Mouse (Mus musculus) embryonic fibroblast, embryonic 13.5 days (primary cell): ENCODE data around the gene Hdc. TPM values are rescaled to one million over a fixed set of nuclear protein-coding genes. Genes with fewer than 3 reads are reported as not detected.

ENCODE experiments used
- H3K27ac ChIP-seq: 2 replicates; pipeline ENCODE4 v1.5.1; 2012; ENCODE audit warnings: low read length, control low read depth, inconsistent platforms; ENCODE audit not compliant: insufficient read depth
- H3K4me1 ChIP-seq: 2 replicates; pipeline ENCODE4 v1.6.1; 2011; ENCODE audit warnings: low read length; ENCODE audit not compliant: control insufficient read depth, insufficient read depth
- H3K4me3 ChIP-seq: 2 replicates; pipeline ENCODE4 v1.5.1; 2011; ENCODE audit warnings: mild to moderate bottlenecking, control low read depth, low read length; ENCODE audit not compliant: insufficient read depth
- CTCF ChIP-seq: IDR thresholded peaks from 2 replicates; pipeline ENCODE4 v1.5.1; 2011; ENCODE audit warnings: mild to moderate bottlenecking, control low read depth, low read length, moderate library complexity, borderline replicate concordance; ENCODE audit not compliant: insufficient read depth
- POLR2A ChIP-seq: IDR thresholded peaks from 2 replicates; pipeline ENCODE4 v1.6.1; 2011; ENCODE audit warnings: low read depth, mild to moderate bottlenecking, control low read depth, low read length, moderate library complexity
- polyA plus RNA-seq: library from polyadenylated mRNA; stranded (reverse); fragments of >200 nt; gene quantifications from 2 replicates; pipeline ENCODE4 v1.2.4, GENCODE M21; 2011; ENCODE audit warnings: low read depth; ENCODE audit not compliant: missing spikeins, insufficient read length

Gene Hdc
- polyA plus RNA-seq, 1 experiment, result not detected

DNA sequence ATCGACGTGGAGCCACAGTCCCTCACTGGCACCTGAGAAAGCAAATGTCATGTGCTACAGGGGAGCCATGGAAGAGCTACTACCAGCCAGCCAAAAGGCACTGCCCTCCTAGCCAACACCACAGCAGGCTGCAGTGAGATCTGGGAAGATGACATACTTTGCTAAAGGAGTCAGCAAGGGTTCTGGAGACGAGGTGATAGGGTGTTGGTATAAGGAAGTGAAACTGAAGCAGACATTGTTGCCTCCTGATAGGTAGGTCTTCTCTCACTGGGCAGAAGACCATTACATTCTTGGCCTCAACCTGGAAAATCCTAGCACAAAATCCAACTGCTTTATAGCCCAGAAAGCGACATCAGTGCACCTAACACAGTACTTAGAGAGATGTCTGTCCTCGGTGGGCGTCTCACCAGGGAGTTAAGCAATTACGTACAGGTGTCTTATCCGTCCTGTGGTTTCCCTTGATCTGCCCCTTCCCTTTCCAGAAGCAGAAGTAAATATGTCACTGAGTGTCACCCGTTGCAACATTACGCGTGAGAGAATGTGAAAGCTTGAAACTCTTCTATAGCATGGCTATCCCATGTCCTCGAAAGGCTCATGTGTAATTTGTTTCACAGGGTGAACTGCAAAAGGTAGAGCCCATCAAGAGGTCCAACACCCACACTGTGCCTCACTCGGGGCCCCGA, 17.0 kb downstream of the Hdc start:
- Histone ChIP-seq H3K4me3 (no peak overlapping the region), H3K27ac (no peak overlapping the region), H3K4me1 (no peaks in the 10 kb centered on the region)
- TF ChIP-seq CTCF (no peak), POLR2A (no peak)

DNA sequence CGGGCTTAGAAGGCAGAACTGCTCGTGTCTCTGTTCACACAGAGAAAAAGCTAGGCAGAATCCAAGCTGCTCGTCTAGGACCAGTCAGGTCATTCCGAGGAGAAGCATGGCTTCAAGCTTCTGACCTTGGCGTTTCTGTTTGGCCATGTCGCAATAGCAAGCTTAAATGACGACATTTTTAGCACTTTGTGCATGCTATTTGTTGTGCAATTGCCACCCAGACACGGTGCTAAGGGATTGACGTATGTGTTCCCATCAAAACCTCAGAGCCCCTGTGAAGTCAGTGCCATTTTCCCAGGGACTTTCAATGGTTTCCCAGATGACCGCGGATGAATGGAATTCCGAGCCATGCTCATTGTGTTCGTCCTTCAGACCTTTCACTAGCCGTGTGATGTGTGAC, 18.6 kb downstream of the Hdc start:
- Histone ChIP-seq H3K4me1 (no peaks in the 10 kb centered on the region), H3K27ac (no peak overlapping the region), H3K4me3 (no peak overlapping the region)
- no peak for TF ChIP-seq POLR2A
- TF ChIP-seq CTCF, result no peak

DNA sequence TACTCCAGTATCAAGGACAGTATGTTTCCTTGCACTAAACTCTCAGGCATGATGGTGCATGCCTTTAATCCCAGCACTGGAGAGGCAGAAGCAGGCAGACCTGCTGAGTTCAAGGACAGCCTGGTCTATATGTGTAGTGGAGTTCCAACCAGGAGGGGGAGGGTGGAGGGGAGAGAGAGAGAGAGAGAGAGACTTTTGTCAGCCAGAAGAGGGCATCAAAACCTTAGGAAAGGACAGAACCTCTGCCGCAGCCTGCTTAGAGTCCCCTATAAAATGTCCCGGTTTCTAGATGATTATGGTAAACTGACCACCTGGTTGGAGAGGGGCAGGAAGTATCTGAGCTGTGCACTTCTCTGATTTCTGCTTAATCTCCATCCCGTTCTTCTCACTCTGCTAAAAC, 20.1 kb downstream of the Hdc start:
- Histone ChIP-seq H3K4me1 (no peaks in the 10 kb centered on the region), H3K27ac (no peak overlapping the region), H3K4me3 (no peak overlapping the region)
- TF ChIP-seq POLR2A, result no peak
- no peak for TF ChIP-seq CTCF

DNA sequence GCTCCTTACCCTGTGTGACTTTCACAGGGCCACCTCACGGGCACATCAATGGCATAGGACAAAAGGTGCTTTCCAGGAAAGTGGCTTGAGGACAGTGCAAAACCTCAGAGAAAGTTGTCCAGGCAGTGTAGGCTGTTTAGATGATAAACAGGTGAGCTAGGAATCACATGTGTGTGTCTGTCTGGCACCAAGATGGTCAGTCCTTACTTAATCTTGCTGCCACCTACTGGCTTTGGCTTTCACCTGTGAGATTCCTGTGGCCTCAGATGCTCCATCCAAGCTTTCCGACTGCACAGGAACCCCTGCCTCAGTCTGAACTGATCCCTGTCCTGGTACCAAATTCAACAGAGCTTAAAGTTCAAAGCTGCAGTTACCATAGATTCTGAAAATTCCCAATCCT, 20.7 kb downstream of the Hdc start:
- no peak overlapping the region for H3K4me3 ChIP-seq
- no peak overlapping the region for H3K27ac ChIP-seq
- TF ChIP-seq CTCF (no peak), POLR2A (no peak)
- H3K4me1 ChIP-seq, result no peaks in the 10 kb centered on the region

DNA sequence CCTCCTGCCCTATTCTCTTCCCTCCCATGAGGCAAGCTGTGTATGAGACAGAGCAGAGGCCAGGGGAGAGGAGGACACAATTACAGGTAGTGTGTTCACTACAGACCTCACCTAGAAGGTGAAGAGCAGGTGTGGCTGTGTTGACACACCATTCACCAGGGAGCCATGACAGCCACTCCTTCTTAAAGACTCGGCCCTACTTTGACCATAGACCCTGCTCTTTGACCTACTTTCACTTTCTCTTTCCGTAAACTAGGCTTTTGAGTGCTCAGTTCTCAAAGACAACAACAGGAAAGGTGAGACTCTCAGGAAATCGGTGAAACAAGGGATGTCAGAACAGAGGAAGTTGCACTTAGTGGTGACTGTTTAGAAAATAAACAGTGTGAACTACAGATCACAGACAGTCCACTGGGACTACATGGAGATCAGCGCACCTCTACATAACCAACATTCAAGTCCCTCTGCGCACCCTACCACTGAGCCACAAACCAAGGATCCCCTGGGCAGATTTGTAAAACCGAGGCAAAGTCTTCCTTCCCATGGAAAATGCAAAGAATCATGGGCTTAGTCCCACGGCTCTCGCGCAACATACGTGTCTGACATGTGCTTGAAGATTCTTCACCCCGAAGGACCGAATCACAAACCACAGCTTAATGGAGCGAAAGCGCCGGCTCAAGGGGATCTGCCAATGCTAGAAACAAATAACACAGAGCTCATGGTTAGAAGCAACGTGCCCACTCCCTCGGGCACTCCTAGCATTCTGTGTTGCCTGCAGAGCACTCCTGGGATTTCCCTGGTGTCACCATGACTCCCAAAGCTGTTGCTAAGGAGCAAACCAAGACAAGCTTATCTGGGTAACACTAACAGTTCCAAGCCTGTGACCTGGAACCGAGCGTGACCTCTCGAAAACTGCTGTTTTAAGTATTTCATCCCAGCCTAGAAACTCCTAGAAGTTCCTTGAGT, 21.5 kb downstream of the Hdc start:
- Histone ChIP-seq H3K27ac (no peak overlapping the region), H3K4me3 (no peak overlapping the region), H3K4me1 (no peaks in the 10 kb centered on the region)
- TF ChIP-seq POLR2A, result no peak
- no peak for TF ChIP-seq CTCF

DNA sequence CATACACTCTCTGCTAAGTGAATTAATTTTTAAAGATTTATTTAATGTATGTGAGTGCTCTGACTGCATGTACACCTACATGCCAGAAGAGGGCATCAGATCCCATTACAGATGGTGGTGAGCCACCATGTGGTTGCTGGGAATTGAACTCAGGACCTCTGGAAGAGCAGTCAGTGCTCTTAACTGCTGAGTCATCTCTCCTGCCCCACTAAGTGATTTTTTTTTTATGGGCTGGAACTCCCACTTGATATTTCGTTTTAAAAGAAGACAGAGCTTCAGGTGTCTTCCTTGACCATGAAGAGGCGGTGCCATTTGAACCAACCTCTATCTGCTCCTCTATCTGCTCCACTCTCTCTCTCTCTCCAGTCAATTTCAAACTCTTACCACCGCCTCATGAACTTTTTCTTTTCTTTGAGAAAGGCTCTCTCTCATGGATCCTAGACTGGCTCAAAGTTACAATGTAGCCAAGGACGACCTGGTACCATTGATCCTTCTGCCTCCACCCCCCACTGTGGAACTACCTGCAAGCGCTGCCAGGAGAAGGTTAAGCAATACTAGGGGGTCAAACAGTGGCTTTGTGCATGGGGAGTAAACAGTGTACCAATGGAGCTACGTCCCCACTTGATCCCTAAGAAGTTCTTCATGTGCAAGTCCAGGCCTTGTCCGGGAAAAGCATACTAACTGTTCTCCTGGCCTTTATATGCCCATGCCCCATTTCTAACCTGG, 22.6 kb downstream of the Hdc start:
- H3K4me3 ChIP-seq, result no peak overlapping the region
- no peaks in the 10 kb centered on the region for H3K4me1 ChIP-seq
- TF ChIP-seq CTCF (no peak), POLR2A (no peak)
- H3K27ac ChIP-seq, result no peak overlapping the region

DNA sequence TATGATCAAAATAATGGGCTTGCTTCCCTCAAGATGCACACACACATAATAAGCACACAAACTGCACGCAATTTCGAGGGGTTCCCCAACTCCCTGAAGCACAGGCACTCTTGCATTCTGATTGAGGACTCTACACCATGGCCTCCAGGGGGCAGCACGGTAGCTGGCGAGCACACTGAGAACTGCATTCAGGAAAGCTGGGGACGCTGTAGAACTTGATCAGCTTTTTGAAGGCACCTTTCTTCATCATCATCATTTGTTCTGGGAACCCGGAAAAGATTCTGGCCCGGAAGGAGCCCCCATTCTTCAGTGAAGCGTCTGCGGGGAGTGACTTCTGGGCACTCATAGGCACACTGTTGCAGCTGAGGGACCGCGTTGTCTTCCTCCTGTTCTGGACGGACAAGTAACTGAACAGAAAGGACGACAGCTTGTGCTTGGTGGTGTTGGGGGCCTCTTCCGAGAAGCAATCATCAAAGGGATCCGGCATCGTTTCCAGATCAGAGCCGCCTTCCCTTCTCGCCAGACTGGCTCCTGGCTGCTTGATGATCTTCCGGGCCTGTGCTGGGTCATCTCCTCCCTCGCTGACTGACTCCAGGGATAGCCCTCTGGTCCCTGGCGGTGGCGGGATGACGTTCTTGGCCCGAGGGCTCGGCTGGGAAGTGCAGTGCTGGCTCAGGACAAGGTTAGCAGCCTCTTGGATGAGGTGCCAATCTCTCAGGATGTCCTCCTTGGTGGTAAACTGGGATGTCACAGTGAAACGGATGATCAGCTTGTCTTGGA, 25.1 kb downstream of the Hdc start:
- Histone ChIP-seq H3K27ac (no peak overlapping the region), H3K4me3 (no peak overlapping the region), H3K4me1 (no peaks in the 10 kb centered on the region)
- TF ChIP-seq CTCF, result peak; percentile 93; the same call in 1 of the 2 replicates
- no peak for TF ChIP-seq POLR2A

DNA sequence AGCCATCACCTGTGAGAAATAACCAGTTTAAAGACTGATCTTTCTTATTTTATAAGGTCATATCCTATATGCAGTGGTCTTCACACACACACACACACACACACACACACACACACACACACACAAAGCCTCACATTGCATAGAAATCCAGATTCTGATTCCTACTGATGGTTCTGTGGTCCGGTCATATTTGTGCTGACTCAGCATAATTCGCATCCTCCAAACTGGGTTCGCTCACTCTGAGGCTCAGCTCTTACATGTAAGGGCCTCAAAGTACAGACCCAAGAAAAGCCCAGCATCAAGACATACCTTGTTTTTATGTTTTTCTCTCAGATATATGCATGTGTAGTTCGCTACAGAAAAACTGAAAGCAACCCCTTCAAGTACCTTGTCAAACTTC, 27.8 kb downstream of the Hdc start:
- no peak overlapping the region for H3K4me3 ChIP-seq
- H3K4me1 ChIP-seq, result no peaks in the 10 kb centered on the region
- H3K27ac ChIP-seq, result no peak overlapping the region
- TF ChIP-seq POLR2A (no peak), CTCF (no peak)

DNA sequence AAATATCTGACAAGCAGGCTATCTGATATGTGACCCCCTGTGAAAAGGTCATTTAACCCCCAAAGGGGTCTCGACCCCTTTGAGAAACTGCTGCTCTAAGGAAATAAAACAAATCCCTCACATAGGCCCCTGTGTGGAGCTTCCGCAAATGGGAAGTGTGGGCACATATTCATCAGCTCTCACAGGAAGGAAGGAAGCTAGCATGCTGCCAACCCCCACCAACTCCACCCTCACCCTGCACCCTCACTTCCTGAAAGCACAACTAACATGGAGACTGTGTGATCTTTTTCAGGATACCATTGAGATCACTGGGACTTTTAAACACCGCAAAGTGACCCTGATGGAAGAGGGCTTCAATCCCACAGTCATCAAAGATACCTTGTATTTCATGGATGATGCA, 31.6 kb downstream of the Hdc start:
- H3K4me1 ChIP-seq, result no peaks in the 10 kb centered on the region
- TF ChIP-seq POLR2A, result no peak
- no peak for TF ChIP-seq CTCF
- no peak overlapping the region for H3K27ac ChIP-seq
- H3K4me3 ChIP-seq, result no peak overlapping the region
